Mouse (Mus musculus): ENCODE measurements around the gene Mrpl33. TPM values are rescaled to one million over a fixed set of nuclear protein-coding genes. Genes with fewer than 3 reads are reported as not detected.
"Not testable (repeated sequence)": the region's sequence is repeated elsewhere in the genome, so short reads cannot be mapped to it uniquely, and the experiment has no call there.

The Mrpl33 gene
- polyA plus RNA-seq, 1 experiment, result 81.9 TPM

- WGBS, result 64% methylated on average over 5 of the region's 5 CpGs
- TF ChIP-seq CTCF (IDR thresholded peaks at IDR 0.05; ENCODE audit: borderline replicate concordance, insufficient read depth, low read depth, low read length) (no peak), POLR2A (IDR thresholded peaks at IDR 0.05; ENCODE audit: borderline replicate concordance, insufficient read depth, low read length) (no peak)
- no peak for DNase-seq
- Histone ChIP-seq H3K27ac (ENCODE audit: insufficient read depth, low read length) (no peak overlapping the region), H3K4me1 (ENCODE audit: control insufficient read depth, insufficient read depth, low read length) (no peaks in the 10 kb centered on the region), H3K4me3 (replicated peaks; ENCODE audit: insufficient read depth, low read depth, low read length) (no peak overlapping the region), H3K27me3 (ENCODE audit: control insufficient read depth, insufficient read depth, low read length) (no peaks in the 10 kb centered on the region)
These were observed 33.3 kb downstream of the Mrpl33 start for GRCm38 (mm10) chr5:31630064-31630463.

GRCm38 (mm10) chr5:31631169-31631568, 34.4 kb downstream of the Mrpl33 start:
- not testable (repeated sequence) for H3K4me1 ChIP-seq (ENCODE audit: control insufficient read depth, insufficient read depth, low read length); H3K27me3 ChIP-seq (ENCODE audit: control insufficient read depth, insufficient read depth, low read length); H3K27ac ChIP-seq (ENCODE audit: insufficient read depth, low read length); H3K4me3 ChIP-seq (replicated peaks; ENCODE audit: insufficient read depth, low read depth, low read length); DNase-seq
- whole genome bisulfite sequencing, result 99% methylated on average over 4 of the region's 4 CpGs

- Histone ChIP-seq H3K4me1 (ENCODE audit: control insufficient read depth, insufficient read depth, low read length) (no peaks in the 10 kb centered on the region), H3K4me3 (replicated peaks; ENCODE audit: insufficient read depth, low read depth, low read length) (no peak overlapping the region), H3K27ac (ENCODE audit: insufficient read depth, low read length) (no peak overlapping the region), H3K27me3 (ENCODE audit: control insufficient read depth, insufficient read depth, low read length) (no peaks in the 10 kb centered on the region)
- WGBS, result 83% methylated on average over 4 of the region's 4 CpGs
- TF ChIP-seq POLR2A (IDR thresholded peaks at IDR 0.05; ENCODE audit: borderline replicate concordance, insufficient read depth, low read length) (no peak), CTCF (IDR thresholded peaks at IDR 0.05; ENCODE audit: borderline replicate concordance, insufficient read depth, low read depth, low read length) (no peak)
- DNase-seq, result no peak
These were observed 37.4 kb downstream of the Mrpl33 start for GRCm38 (mm10) chr5:31634161-31634560.

DNA sequence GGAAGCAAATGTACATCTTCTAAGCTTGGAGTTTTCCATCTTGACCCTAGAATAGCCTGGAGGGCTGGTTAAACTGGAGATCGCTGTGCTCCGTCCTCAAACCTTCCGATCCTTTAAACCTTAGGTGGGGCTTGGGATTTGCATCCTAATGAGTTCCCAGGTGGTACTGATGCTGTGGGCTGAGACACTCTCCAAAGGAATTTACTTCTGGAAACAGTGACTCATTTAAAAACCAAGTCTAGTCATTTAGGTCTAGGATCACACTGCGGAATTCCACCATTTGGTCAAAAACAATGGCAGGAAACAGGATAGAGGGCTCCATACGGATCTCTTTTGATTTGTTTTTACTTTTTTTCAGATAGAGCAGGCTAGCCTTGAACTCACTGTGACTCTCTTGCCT, 37.9 kb downstream of the Mrpl33 start:
- Histone ChIP-seq H3K27me3 (ENCODE audit: control insufficient read depth, insufficient read depth, low read length) (no peaks in the 10 kb centered on the region), H3K27ac (ENCODE audit: insufficient read depth, low read length) (no peak overlapping the region), H3K4me3 (replicated peaks; ENCODE audit: insufficient read depth, low read depth, low read length) (no peak overlapping the region), H3K4me1 (ENCODE audit: control insufficient read depth, insufficient read depth, low read length) (no peaks in the 10 kb centered on the region)
- no peak for DNase-seq
- no peak for TF ChIP-seq POLR2A (IDR thresholded peaks at IDR 0.05; ENCODE audit: borderline replicate concordance, insufficient read depth, low read length)
- no peak for TF ChIP-seq CTCF (IDR thresholded peaks at IDR 0.05; ENCODE audit: borderline replicate concordance, insufficient read depth, low read depth, low read length)
- WGBS, result 75% methylated on average over 5 of the region's 5 CpGs

GRCm38 (mm10) chr5:31636636-31637253, 40.0 kb downstream of the Mrpl33 start:
- WGBS, result 76% methylated on average over 9 of the region's 9 CpGs
- no peak overlapping the region for H3K27ac ChIP-seq (ENCODE audit: insufficient read depth, low read length)
- no peaks in the 10 kb centered on the region for H3K27me3 ChIP-seq (ENCODE audit: control insufficient read depth, insufficient read depth, low read length)
- no peak for TF ChIP-seq CTCF (IDR thresholded peaks at IDR 0.05; ENCODE audit: borderline replicate concordance, insufficient read depth, low read depth, low read length)
- no peak for TF ChIP-seq POLR2A (IDR thresholded peaks at IDR 0.05; ENCODE audit: borderline replicate concordance, insufficient read depth, low read length)
- no peaks in the 10 kb centered on the region for H3K4me1 ChIP-seq (ENCODE audit: control insufficient read depth, insufficient read depth, low read length)
- H3K4me3 ChIP-seq (replicated peaks; ENCODE audit: insufficient read depth, low read depth, low read length), result no peak overlapping the region
- DNase-seq, result no peak

DNA sequence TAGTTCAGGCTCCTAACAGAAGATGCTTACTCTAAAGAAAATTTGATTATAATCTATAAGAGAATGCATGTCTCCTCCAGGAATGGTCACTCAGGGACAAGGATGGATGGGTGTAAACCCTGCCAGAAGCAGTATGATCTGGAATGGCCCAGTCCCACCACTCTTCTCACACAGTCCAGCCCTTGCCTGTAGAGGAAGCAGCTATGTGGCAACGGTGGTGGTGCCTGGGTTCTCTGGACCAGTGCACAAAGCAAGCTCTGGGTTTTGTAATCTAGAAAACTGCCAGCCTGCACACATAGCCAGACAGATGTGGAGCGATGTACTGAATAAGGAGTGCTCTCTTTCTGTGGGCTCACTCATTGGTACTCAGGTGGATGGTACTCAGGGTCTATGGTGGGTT, 43.8 kb downstream of the Mrpl33 start:
- Histone ChIP-seq H3K27me3 (ENCODE audit: control insufficient read depth, insufficient read depth, low read length) (no peaks in the 10 kb centered on the region), H3K4me1 (ENCODE audit: control insufficient read depth, insufficient read depth, low read length) (no peaks in the 10 kb centered on the region), H3K27ac (ENCODE audit: insufficient read depth, low read length) (no peak overlapping the region), H3K4me3 (replicated peaks; ENCODE audit: insufficient read depth, low read depth, low read length) (no peak overlapping the region)
- DNase-seq, result no peak
- 92% methylated on average over 2 of the region's 2 CpGs for whole genome bisulfite sequencing
- no peak for TF ChIP-seq CTCF (IDR thresholded peaks at IDR 0.05; ENCODE audit: borderline replicate concordance, insufficient read depth, low read depth, low read length)
- TF ChIP-seq POLR2A (IDR thresholded peaks at IDR 0.05; ENCODE audit: borderline replicate concordance, insufficient read depth, low read length), result no peak

DNA sequence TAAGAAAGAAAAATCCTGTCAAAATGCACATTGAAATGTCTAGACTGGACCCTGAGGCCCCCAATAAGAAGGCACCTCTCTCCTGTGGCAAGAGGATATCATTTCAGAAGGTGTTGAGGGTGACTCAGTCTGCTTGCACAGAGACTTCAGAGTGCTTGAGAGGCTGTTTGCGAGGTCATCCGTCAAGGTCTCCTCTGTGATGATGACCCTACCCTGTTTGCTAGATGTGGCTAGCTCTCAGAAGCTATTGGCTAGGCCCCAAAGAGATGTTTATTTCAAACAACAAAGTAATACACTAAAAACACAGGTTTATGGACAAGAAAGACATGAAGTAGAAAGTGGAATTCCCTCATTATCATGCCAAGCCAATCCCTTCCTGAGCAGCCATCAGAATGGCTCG, 45.6 kb downstream of the Mrpl33 start:
- WGBS, result 95% methylated on average over 3 of the region's 3 CpGs
- Histone ChIP-seq H3K4me3 (replicated peaks; ENCODE audit: insufficient read depth, low read depth, low read length) (no peak overlapping the region), H3K27ac (ENCODE audit: insufficient read depth, low read length) (no peak overlapping the region), H3K27me3 (ENCODE audit: control insufficient read depth, insufficient read depth, low read length) (no peaks in the 10 kb centered on the region), H3K4me1 (ENCODE audit: control insufficient read depth, insufficient read depth, low read length) (no peaks in the 10 kb centered on the region)
- DNase-seq, result no peak
- TF ChIP-seq CTCF (IDR thresholded peaks at IDR 0.05; ENCODE audit: borderline replicate concordance, insufficient read depth, low read depth, low read length) (no peak), POLR2A (IDR thresholded peaks at IDR 0.05; ENCODE audit: borderline replicate concordance, insufficient read depth, low read length) (no peak)

GRCm38 (mm10) chr5:31644272-31644671, 47.5 kb downstream of the Mrpl33 start:
- no peaks in the 10 kb centered on the region for H3K27me3 ChIP-seq (ENCODE audit: control insufficient read depth, insufficient read depth, low read length)
- TF ChIP-seq CTCF (IDR thresholded peaks at IDR 0.05; ENCODE audit: borderline replicate concordance, insufficient read depth, low read depth, low read length) (no peak), POLR2A (IDR thresholded peaks at IDR 0.05; ENCODE audit: borderline replicate concordance, insufficient read depth, low read length) (no peak)
- no peak for DNase-seq
- H3K27ac ChIP-seq (ENCODE audit: insufficient read depth, low read length), result no peak overlapping the region
- no peak overlapping the region for H3K4me3 ChIP-seq (replicated peaks; ENCODE audit: insufficient read depth, low read depth, low read length)
- H3K4me1 ChIP-seq (ENCODE audit: control insufficient read depth, insufficient read depth, low read length), result no peaks in the 10 kb centered on the region
- 82% methylated on average over 4 of the region's 4 CpGs for WGBS
